Mouse (Mus musculus) hindbrain, embryonic 11.5 days (tissue): ENCODE measurements around the gene Ip6k3. TPM values are rescaled to one million over a fixed set of nuclear protein-coding genes. Genes with fewer than 3 reads are reported as not detected.

Source experiments
- ATAC-seq: fragments of 200-750 bp; cut with Nextera tagmentation; 2 replicates; pipeline ENCODE4 v1.8.0; 2017; ENCODE audit warnings: mild to moderate bottlenecking, moderate TSS enrichment, moderate library complexity; ENCODE audit not compliant: low FRiP score
- DNase-seq: peaks from one replicate; pipeline ENCODE4 v3.0.0-alpha.2; 2015; ENCODE audit warnings: low spot score
- H3K27ac ChIP-seq: fragments of 300-500 bp; sonication (generic); 2 replicates; pipeline ENCODE4 v1.5.1; 2014; ENCODE audit warnings: mild to moderate bottlenecking, low read depth, low read length
- H3K27me3 ChIP-seq: fragments of 300-500 bp; sonication (generic); 2 replicates; pipeline ENCODE4 v1.6.1; 2014; ENCODE audit warnings: mild to moderate bottlenecking, low read length, moderate library complexity, mixed read lengths; ENCODE audit not compliant: control insufficient read depth, insufficient read depth
- H3K36me3 ChIP-seq: fragments of 300-500 bp; sonication (generic); 2 replicates; pipeline ENCODE4 v1.6.1; 2014; ENCODE audit warnings: mild to moderate bottlenecking, low read length, moderate library complexity, mixed read lengths; ENCODE audit not compliant: control insufficient read depth, insufficient read depth
- H3K4me1 ChIP-seq: fragments of 300-500 bp; sonication (generic); replicated peaks from 2 replicates; pipeline ENCODE4 v1.6.1; 2014; ENCODE audit warnings: low read length, mixed read lengths; ENCODE audit not compliant: control insufficient read depth, insufficient read depth
- H3K4me2 ChIP-seq: fragments of 300-500 bp; sonication (generic); replicated peaks from 2 replicates; pipeline ENCODE4 v1.6.1; 2014; ENCODE audit warnings: mild to moderate bottlenecking, low read depth, low read length
- H3K4me3 ChIP-seq: fragments of 300-500 bp; sonication (generic); 2 replicates; pipeline ENCODE4 v1.5.1; 2014; ENCODE audit warnings: low read depth, low read length
- H3K9ac ChIP-seq: fragments of 300-500 bp; sonication (generic); 2 replicates; pipeline ENCODE4 v1.6.1; 2014; ENCODE audit warnings: low read depth, low read length
- H3K9me3 ChIP-seq: fragments of 300-500 bp; sonication (generic); 2 replicates; pipeline ENCODE4 v1.6.1; 2016; ENCODE audit warnings: low read length; ENCODE audit not compliant: control insufficient read depth
- WGBS: fragments of 180-500 bp; shearing (Covaris S2); extraction: QIAGEN DNeasy Blood & Tissue Kit; methylation state at CpG from one replicate; pipeline ENCODE4 v1.1.7; 2014; 5-methylcytosine and 5-hydroxymethylcytosine counted together
- polyA plus RNA-seq: library from polyadenylated mRNA; unstranded; fragments of >200 nt; fragmentation: Nextera tagmentation; extraction: Ambion mirVana; gene quantifications from 2 replicates; pipeline ENCODE4 v1.2.1, GENCODE M21; 2014

The Ip6k3 gene
- polyA plus RNA-seq, 1 experiment from 2014 or later = 0.23 TPM

- DNase-seq = no peak
- Histone ChIP-seq H3K9ac (no peak overlapping the region), H3K27ac (no peak overlapping the region), H3K4me1 (no peaks in the 10 kb centered on the region), H3K4me2 (no peak overlapping the region), H3K27me3 (no peaks in the 10 kb centered on the region), H3K4me3 (no peak overlapping the region), H3K36me3 (no peaks in the 10 kb centered on the region), H3K9me3 (no peaks in the 10 kb centered on the region)
- no peak for ATAC-seq
- WGBS = 94% methylated on average over 4 of the region's 4 CpGs
Measured at GRCm38 (mm10) chr17:27168569-27168968, 974 bp upstream of the Ip6k3 start.

GRCm38 (mm10) chr17:27166901-27167300, 694 bp downstream of the Ip6k3 start:
- Histone ChIP-seq H3K4me1 (no peaks in the 10 kb centered on the region), H3K27me3 (no peaks in the 10 kb centered on the region), H3K36me3 (no peaks in the 10 kb centered on the region), H3K9ac (no peak overlapping the region), H3K4me2 (no peak overlapping the region), H3K4me3 (no peak overlapping the region), H3K27ac (no peak overlapping the region), H3K9me3 (no peaks in the 10 kb centered on the region)
- ATAC-seq = no peak
- DNase-seq = no peak
- WGBS = 72% methylated on average over 6 of the region's 6 CpGs

GRCm38 (mm10) chr17:27165054-27165773, 2.4 kb downstream of the Ip6k3 start:
- Histone ChIP-seq H3K27ac (no peak overlapping the region), H3K4me3 (no peak overlapping the region), H3K4me2 (no peak overlapping the region), H3K36me3 (no peaks in the 10 kb centered on the region), H3K4me1 (no peaks in the 10 kb centered on the region), H3K9me3 (no peaks in the 10 kb centered on the region), H3K9ac (no peak overlapping the region), H3K27me3 (no peaks in the 10 kb centered on the region)
- ATAC-seq (no peak), DNase-seq (peak; percentile 69)
- 75% methylated on average over 8 of the region's 8 CpGs for WGBS

- no peaks in the 10 kb centered on the region for H3K9me3 ChIP-seq
- no peak overlapping the region for H3K27ac ChIP-seq
- WGBS = 75% methylated on average over 4 of the region's 4 CpGs
Measured at GRCm38 (mm10) chr17:27160905-27161304, 6.7 kb downstream of the Ip6k3 start.

GRCm38 (mm10) chr17:27159169-27159568, 8.4 kb downstream of the Ip6k3 start:
- ATAC-seq (no peak), DNase-seq (no peak)
- WGBS = 78% methylated on average over 7 of the region's 7 CpGs
- Histone ChIP-seq H3K9me3 (no peaks in the 10 kb centered on the region), H3K9ac (no peak overlapping the region), H3K27me3 (no peaks in the 10 kb centered on the region), H3K4me1 (no peaks in the 10 kb centered on the region), H3K36me3 (no peaks in the 10 kb centered on the region), H3K4me2 (no peak overlapping the region), H3K27ac (no peak overlapping the region), H3K4me3 (no peak overlapping the region)

More at GRCm38 (mm10) chr17:27160905-27161304, 6.7 kb downstream of the Ip6k3 start:
- ATAC-seq (no peak), DNase-seq (no peak)
- H3K27me3 ChIP-seq = no peaks in the 10 kb centered on the region
- H3K9ac ChIP-seq = no peak overlapping the region
- no peak overlapping the region for H3K4me3 ChIP-seq
- H3K4me2 ChIP-seq = no peak overlapping the region
- H3K4me1 ChIP-seq = no peaks in the 10 kb centered on the region
- no peaks in the 10 kb centered on the region for H3K36me3 ChIP-seq

- 87% methylated on average over 6 of the region's 6 CpGs for WGBS
- H3K4me1 ChIP-seq = no peaks in the 10 kb centered on the region
- no peaks in the 10 kb centered on the region for H3K36me3 ChIP-seq
- H3K4me3 ChIP-seq = no peak overlapping the region
- H3K27me3 ChIP-seq = no peaks in the 10 kb centered on the region
- no peak for DNase-seq
- ATAC-seq = no peak
- H3K9me3 ChIP-seq = no peaks in the 10 kb centered on the region
- H3K9ac ChIP-seq = no peak overlapping the region
- no peak overlapping the region for H3K27ac ChIP-seq
- no peak overlapping the region for H3K4me2 ChIP-seq
Measured at GRCm38 (mm10) chr17:27158439-27158838, 9.2 kb downstream of the Ip6k3 start.

- no peak overlapping the region for H3K9ac ChIP-seq
- no peak for DNase-seq
- no peak for ATAC-seq
- H3K27me3 ChIP-seq = no peaks in the 10 kb centered on the region
- WGBS = 74% methylated on average over 8 of the region's 8 CpGs
- no peaks in the 10 kb centered on the region for H3K9me3 ChIP-seq
- H3K4me3 ChIP-seq = no peak overlapping the region
- no peaks in the 10 kb centered on the region for H3K36me3 ChIP-seq
- no peak overlapping the region for H3K27ac ChIP-seq
- no peaks in the 10 kb centered on the region; the same call in 1 of the 2 replicates for H3K4me1 ChIP-seq
- H3K4me2 ChIP-seq = no peak overlapping the region
Measured at GRCm38 (mm10) chr17:27155752-27156151, 11.8 kb downstream of the Ip6k3 start.

- H3K4me1 ChIP-seq = no peaks in the 10 kb centered on the region; the same call in 1 of the 2 replicates
- no peak overlapping the region for H3K4me2 ChIP-seq
- no peak overlapping the region for H3K9ac ChIP-seq
- no peak overlapping the region for H3K27ac ChIP-seq
- no peaks in the 10 kb centered on the region for H3K36me3 ChIP-seq
- 81% methylated on average over 6 of the region's 6 CpGs for WGBS
- ATAC-seq (no peak), DNase-seq (no peak)
- no peak overlapping the region for H3K4me3 ChIP-seq
- no peaks in the 10 kb centered on the region for H3K27me3 ChIP-seq
- H3K9me3 ChIP-seq = no peaks in the 10 kb centered on the region
Measured at GRCm38 (mm10) chr17:27154881-27155280, 12.7 kb downstream of the Ip6k3 start.

GRCm38 (mm10) chr17:27154256-27154655, 13.3 kb downstream of the Ip6k3 start:
- no peak overlapping the region for H3K9ac ChIP-seq
- H3K36me3 ChIP-seq = no peaks in the 10 kb centered on the region
- ATAC-seq (no peak), DNase-seq (no peak)
- no peaks in the 10 kb centered on the region for H3K27me3 ChIP-seq
- H3K4me3 ChIP-seq = no peak overlapping the region
- no peak overlapping the region for H3K4me2 ChIP-seq
- no peaks in the 10 kb centered on the region; the same call in 1 of the 2 replicates for H3K4me1 ChIP-seq
- no peak overlapping the region for H3K27ac ChIP-seq
- 90% methylated on average over 14 of the region's 14 CpGs for WGBS
- H3K9me3 ChIP-seq = no peaks in the 10 kb centered on the region
